Mouse (Mus musculus): ENCODE results near the gene Bach2.

Bach2 gene

GRCm38 (mm10) chr4:32432945-32433344 is 194.3 kb downstream of the Bach2 start:
- no peak for DNase-seq

DNA sequence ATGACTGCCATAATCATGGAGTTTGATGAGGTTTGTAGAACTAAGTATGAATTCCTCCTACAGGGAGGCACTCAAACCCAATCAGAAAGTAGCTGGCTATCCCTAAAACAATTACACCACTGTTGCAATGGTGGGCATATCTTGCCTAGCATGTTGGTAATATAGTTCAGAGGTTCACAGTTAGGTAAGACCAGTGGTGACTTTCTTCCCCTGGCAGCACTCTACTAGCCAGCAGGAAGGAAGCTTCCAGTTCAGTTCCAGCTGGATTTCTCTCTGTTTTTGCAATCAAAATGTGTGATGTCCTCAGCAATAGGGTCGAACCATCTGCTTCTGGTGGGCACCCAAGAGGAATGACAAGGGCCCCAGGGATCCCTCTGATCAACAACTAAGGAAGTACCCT is 196.0 kb downstream of the Bach2 start:
- DNase-seq = no peak

DNA sequence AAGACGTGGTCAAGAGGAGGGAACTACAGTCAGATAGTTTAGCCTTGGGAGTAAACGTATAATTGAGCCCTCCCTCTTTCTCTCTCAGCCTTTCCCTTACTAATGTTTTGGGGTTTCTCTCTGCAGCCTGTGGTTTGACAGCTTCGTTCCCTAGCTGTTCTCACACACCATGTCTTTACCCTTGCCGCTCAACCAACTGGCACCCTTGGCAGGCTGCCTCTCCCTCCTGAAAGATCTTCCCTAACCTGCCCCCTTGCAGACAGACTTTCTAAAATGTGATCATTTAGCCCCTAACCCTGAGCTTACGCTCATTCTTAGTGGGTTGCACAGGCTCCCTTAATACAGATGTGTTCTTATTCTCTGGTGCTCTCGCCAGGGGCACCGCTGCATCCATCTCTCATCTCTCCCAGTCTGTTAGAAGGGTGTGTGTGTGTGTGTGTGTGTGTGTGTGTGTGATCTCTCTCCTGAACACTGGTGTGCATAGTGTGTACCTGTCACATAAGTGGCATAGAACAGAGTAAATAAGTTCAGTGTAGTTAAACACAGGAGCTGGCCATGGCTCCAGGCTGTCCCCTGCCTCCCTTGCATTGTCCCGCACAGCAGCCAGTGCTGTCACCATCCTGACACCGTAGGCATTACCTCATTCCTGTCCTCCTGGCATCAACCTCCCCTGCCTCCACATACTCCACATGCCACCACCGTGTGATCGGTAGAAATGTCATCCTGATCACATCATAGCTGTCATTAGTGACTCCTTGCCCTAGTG is 201.6 kb downstream of the Bach2 start:
- DNase-seq = no peak

DNA sequence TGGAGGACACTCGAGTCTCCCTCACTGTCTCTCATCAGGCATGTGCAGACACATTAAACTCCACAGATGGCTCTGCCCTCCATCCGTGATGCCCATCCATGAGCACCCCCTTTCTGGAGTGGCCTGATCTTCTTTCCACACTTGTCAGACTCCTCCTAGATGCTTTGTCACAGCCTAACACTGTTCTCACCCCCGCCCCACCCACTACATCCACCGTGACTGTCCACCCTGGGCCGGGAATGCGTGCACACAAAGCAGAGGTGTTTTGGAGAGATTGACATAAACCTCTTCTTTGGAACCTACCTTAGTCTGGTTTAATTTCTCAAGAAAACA is 202.1 kb downstream of the Bach2 start:
- DNase-seq = no peak

DNA sequence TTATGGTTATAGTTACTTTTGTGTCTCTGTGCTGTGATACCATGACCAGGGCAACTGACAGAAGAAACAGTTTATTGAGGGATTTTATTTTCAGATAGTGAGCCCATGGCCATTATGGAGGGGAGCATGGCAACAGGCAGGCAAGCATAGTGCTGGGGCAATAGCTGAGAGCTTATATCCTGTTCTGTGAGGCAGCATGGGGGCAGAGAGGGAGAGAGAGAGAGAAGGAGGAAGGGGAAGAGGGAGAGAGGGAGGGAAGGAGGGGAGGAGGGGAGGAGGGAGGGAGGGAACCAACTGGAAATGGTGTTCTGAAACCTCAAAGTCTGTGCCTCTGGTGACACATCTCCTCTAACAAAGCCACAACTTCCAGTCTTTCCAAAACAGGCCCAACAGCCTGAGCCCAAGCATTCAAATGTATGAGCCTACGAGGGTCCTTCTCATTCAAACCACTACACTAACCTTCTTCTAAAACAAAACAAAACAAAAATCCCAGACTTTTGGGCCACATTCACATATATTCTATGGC is 206.1 kb downstream of the Bach2 start:
- no peak for DNase-seq

- DNase-seq = no peak
Measured at GRCm38 (mm10) chr4:32447850-32448249, 209.2 kb downstream of the Bach2 start.

DNA sequence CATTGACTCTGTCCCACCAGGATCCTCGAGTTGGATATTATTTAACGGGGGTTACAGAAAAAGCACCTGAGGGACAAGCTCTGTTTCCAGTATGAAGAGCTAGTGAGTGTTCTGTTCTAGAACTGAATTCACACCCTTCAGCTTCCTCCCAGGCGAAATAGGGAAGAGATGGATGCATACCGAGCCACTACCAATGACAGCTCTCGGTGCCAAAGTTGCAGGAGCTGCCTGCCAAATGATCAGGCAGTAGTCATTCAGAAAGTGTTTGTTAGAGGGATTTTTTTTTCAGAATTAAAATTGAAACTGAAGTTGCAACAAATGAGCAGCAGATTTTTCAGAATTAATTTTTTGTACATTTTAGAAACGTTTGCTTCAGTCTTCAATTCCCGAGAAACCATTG is 223.4 kb downstream of the Bach2 start:
- DNase-seq = no peak

DNA sequence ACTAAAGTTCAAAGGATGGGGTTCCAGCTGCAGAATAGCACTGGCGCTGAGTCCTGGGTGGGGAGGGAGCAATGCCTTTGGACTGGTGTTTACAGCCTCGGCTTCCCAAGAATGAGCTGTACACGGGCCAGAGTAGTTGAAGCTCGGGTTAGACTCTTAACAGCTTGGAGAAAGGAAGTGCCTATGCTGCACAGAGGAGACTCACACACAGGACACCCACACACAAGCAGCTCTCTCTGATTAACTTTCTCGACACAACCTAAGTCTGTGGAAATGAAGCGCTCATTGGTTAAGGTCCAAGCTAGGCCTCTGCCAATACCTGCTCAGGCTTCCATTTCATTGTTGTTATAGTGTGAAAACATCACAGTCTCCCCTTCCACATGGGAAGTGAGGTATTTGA is 224.5 kb downstream of the Bach2 start:
- no peak for DNase-seq

GRCm38 (mm10) chr4:32464540-32464939 is 225.9 kb downstream of the Bach2 start:
- DNase-seq = no peak

DNA sequence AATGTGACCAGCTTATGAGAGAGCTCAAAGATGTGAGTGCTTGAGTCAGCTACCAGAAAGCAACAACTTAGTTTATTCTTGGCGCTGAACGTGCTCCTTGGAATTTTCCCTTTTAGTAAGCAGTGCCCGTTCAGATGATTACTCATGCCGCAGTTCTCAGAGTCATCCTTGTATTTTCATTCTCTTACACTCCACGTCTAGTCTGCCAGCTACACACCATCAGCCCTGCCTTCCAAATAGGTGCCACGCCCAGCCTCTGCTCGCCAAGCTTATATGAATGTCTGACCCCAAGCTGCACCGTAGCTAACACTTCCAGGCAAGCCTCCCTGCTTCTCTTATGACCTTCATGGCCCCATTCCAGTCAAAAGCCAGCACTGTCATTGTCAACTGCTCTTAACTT is 227.4 kb downstream of the Bach2 start:
- no peak for DNase-seq

DNA sequence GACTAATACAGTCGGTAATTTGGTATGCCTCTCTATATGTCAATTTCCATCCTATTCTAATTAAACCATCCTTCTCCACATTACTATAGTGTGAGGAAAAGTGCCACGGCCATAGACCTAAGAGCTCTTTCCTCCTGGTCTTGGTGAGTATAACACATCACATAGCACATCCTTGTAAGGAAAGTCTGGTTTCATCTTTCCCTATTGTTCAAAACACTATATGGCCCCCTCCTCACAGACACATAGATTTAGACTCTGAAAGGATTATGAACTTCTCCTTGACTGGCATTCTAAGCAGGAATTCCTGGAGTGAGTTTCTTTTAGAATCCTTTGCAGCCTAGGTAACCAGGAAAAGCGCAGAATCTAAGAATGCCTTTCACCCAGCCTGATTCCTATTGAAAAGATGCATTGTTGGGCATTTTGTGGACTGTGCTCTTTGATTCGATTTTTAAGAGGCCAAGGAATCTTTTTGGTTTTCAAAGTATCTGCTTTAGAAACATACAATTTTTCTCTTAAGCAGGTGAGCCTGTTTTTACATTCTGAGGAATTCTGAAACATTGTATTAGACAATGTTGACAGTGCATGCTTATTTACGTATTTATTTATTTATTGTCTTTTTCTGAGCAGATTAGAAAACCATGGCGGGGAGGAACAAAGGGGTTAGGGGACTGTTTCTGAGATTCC is 239.5 kb downstream of the Bach2 start:
- no peak for DNase-seq

DNA sequence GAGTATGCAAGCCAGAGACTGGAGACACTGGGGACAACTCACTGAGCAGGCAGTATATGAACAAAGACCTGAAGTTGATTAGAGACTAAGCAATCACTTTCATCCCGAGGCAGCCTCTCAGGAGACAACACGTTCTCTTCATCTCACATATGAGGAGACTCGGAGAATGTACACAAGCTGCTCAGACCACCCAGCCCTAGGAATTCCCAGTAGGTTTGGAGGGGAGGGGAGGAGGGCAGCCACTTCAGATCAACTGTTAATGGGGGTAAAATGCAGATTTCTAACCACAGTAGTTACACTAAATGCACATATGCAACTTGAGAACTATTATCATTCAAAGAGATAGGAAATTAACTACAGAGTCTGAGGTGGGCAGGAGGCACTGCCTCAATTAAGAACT is 240.6 kb downstream of the Bach2 start:
- DNase-seq = no peak

DNA sequence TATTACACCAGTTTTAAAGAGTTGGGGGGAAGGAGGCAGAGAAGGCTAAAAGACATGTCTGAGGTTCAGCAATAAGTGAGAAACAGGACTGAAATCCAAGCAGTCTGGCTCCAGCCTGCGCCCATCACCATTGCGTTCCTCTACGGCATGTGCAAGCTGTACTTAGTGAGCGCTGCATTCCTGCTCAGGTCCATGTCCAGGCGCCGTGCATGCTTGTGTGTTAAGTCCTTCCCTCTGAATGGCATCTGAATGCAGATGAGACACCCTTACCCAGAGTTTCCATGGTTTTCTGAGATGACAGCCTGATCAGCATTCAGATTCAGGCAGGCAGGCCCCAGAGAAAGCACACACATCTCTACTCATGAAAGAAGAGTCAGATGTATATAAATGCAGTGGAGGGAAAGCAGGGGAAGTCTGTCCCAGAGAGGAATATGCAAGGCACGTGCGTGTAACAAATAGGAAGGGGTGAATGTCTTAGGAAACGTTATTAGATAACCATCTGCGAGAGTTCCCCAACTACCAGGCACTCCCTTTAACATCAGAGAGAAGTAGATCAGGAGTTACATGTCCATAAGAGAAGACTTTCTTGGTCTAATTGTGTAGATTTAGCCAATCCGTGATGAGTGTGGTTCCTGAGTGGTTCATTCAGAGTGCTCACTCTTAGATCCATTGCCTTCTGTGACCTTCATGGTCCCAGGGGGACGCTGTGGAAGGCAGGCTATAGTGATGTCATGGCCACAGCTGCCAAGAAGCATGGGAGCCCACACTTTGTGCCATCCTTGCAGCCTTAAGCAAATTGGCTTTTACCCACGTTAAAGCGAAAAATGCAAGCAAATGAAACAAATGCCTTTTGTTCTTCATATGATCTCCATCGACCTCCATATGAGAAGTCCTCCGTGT is 241.4 kb downstream of the Bach2 start:
- DNase-seq = no peak

- peak in 1 of 2 experiments; percentile 4 for DNase-seq
Measured at GRCm38 (mm10) chr4:32481366-32482055, 242.9 kb downstream of the Bach2 start.

DNA sequence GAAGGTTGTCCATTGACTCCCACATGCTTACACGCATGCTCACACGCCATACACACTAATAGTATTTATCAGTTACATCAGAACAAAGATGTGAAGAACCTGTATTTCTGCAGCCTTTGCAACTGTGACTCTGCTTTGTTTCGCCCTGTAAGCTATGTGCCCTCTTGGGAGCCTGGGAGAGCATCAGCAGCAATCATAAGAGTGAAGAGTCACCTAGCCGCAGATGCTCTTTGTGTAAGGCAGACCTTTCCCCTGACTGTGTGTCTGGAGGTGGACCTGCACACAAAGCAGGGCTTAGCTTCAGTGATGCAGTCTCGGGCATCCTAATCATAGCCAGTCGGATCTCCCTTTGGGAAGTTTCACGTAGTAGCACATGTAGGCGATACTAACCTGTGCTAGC is 243.5 kb downstream of the Bach2 start:
- DNase-seq = no peak

DNA sequence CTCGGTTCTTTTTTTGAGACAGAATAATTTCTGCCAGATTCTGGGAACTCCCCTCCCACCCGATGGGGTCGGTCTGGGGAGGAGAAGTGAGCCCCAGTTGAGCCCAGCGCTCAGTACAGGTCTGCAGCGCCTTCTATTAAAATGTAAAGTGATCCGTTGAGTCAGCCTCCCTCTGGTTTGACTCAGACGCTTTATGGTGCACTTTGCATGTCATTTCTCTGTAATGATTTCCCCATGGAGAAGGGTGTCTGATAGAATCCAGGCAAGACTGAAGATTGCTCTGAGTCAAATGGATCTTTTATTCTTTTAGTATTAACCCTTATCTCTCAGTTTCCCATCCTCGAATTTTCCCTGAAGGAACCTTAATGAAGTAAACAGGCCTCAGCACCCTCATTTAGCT is 244.3 kb downstream of the Bach2 start:
- no peak for DNase-seq

GRCm38 (mm10) chr4:32485848-32486247 is 247.2 kb downstream of the Bach2 start:
- no peak for DNase-seq

DNA sequence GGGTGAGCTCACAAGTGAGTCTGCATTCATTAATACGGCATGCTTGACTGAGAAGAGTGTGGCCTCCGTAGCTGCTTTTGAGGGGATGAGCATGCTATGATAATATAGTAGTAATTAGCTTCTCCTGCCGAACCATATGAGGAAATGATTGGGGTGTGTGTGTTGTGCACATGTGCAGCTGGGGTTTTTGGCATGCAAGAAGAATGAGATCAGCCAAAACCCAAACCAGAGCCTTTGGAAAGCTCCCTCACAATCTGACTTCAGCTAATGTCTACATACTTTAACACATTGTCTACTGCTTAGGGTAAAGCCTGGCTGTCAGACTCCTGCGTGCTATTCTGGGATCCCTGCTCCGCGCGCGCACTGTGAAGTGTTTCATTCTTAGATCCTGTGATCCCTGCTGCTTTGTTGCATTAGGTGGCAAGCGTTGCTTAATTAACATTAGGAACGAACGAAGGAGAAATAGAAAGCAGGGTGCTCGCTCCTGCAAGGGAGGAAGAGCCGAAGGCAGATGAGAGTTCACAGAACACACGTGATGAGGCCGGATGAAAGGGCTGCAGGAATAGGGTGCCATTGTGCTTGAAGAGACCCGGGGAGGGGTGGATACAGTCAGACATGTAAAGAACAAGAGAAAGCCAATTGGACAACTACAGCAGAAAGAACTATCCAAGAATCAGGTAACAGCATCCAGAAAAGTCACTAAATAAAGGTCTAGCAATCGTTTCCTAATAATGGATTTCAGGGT is 248.2 kb downstream of the Bach2 start:
- no peak for DNase-seq

DNA sequence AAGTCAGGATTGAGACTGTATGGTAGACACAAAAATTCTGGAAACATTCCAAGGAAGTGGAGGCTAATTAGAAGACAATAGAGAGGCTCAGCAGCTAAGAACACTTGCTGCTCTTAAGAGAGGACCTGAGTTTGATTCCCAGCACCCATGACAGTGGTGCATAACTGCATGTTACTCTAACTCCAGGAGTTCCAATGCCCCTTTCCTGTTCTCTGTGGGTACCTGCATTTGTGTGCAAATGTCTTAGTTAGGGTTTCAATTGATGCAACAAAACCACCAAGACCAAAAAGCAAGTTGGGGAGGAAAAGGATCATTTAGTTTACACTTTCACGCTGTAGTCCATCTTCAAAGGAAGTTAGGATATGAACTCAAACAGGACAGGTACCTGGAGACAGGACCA is 250.6 kb downstream of the Bach2 start:
- no peak for DNase-seq

DNA sequence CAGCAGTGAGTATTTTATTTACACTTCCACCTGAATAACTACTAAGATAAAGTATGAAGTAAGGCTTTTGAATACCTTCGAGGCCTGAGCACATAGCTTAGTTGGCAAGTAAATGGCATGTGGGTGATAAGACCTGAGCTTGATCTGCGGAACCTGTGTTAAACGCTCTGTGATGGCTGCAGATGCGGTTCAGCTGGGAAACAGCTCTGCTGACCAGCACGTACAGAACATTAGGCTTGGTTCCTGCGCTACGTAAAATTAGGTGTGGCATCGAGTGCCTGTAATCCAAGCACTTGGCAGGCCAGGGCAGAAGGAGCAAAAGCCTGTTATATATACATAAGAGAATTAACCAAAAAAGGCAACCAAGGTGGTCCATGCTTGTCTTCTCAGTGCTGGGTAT is 252.6 kb downstream of the Bach2 start:
- DNase-seq = no peak

DNA sequence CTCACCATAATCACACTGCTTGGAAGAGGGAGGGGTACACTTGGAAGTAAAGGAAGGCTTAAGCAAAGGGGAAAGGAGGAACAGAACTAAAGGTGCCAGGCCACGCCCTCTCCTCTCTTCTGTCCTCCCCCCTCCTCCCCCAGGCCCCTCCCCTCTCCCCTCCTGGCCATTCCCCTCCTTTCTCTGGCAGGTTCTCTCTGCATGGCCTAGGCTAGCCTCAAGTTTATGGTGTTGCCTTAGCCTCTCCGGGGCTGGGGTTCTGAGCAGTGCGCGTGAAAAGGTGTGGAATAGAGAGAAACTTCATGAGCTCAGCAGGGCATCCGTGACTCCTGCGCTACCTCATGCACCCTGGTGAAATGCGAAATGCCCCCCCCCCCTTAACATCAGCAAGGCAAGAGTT is 254.2 kb downstream of the Bach2 start:
- DNase-seq = no peak

DNA sequence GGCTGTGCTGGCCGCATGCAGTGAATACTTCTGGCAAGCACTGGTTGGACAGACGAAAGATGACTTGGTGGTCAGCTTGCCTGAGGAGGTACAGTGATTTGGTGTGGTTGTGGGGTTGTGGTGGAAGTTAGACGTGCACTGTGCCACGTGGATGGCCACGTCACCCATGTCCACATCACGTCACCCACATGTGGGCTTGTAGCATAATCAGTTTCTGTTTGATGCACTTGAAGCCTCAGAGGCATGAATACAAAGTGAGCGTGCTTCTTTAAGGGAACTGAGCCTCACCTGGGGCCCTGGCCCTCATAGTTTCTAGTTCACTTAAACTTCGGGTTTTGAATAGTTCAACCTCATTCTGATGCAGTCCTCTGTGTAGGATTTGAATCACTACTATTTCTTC is 263.2 kb downstream of the Bach2 start:
- DNase-seq = no peak
